Mouse (Mus musculus): ENCODE results near the gene Mfsd2a.

- TF ChIP-seq CTCF (IDR thresholded peaks at IDR 0.05; ENCODE audit: low read depth, low read length), result no peak
- TF ChIP-seq POLR2A (IDR thresholded peaks at IDR 0.05; ENCODE audit: extremely low read depth, insufficient read depth, low read length), result no peak
These were observed 14.1 kb upstream of the Mfsd2a start for GRCm38 (mm10) chr4:122974976-122975520.
